Mouse (Mus musculus) kidney, embryonic 16.5 days (tissue): ENCODE results near the gene Tnfrsf14. TPM values are rescaled to one million over a fixed set of nuclear protein-coding genes. Genes with fewer than 3 reads are reported as not detected.

Source experiments
- ATAC-seq: fragments of 200-750 bp; cut with Nextera tagmentation; 2 replicates; pipeline ENCODE4 v1.8.0; 2017; ENCODE audit warnings: moderate TSS enrichment; ENCODE audit not compliant: low FRiP score, low TSS enrichment
- H3K27ac ChIP-seq: fragments of 300-500 bp; sonication (generic); 2 replicates; pipeline ENCODE4 v1.5.1; 2014; ENCODE audit warnings: low read length
- H3K27me3 ChIP-seq: fragments of 300-500 bp; sonication (generic); 2 replicates; pipeline ENCODE4 v1.6.1; 2014; ENCODE audit warnings: low read length, control low read depth, mixed read lengths; ENCODE audit not compliant: insufficient read depth
- H3K36me3 ChIP-seq: fragments of 300-500 bp; sonication (generic); 2 replicates; pipeline ENCODE4 v1.6.1; 2014; ENCODE audit warnings: low read length, control low read depth, mixed read lengths; ENCODE audit not compliant: insufficient read depth
- H3K4me1 ChIP-seq: fragments of 300-500 bp; sonication (generic); 2 replicates; pipeline ENCODE4 v1.6.1; 2014; ENCODE audit warnings: low read length, control low read depth, mixed read lengths; ENCODE audit not compliant: insufficient read depth
- H3K4me2 ChIP-seq: fragments of 300-500 bp; sonication (generic); replicated peaks from 2 replicates; pipeline ENCODE4 v1.6.1; 2014; ENCODE audit warnings: low read depth, low read length
- H3K4me3 ChIP-seq: fragments of 300-500 bp; sonication (generic); 2 replicates; pipeline ENCODE4 v1.5.1; 2014; ENCODE audit warnings: mild to moderate bottlenecking, low read length
- H3K9ac ChIP-seq: fragments of 300-500 bp; sonication (generic); replicated peaks from 2 replicates; pipeline ENCODE4 v1.6.1; 2014; ENCODE audit warnings: low read length
- H3K9me3 ChIP-seq: fragments of 300-500 bp; sonication (generic); 2 replicates; pipeline ENCODE4 v1.6.1; 2016; ENCODE audit warnings: low read length, control low read depth
- WGBS: fragments of 180-500 bp; shearing (Covaris S2); extraction: QIAGEN DNeasy Blood & Tissue Kit; methylation state at CpG from one replicate; pipeline ENCODE4 v1.1.7; 2014; 5-methylcytosine and 5-hydroxymethylcytosine counted together
- polyA plus RNA-seq: library from polyadenylated mRNA; unstranded; fragments of >200 nt; fragmentation: Nextera tagmentation; extraction: Ambion mirVana; gene quantifications from 2 replicates; pipeline ENCODE4 v1.2.1, GENCODE M21; 2015

Tnfrsf14 gene
- polyA plus RNA-seq, 1 experiment from 2014 or later, result 0.74 TPM

DNA sequence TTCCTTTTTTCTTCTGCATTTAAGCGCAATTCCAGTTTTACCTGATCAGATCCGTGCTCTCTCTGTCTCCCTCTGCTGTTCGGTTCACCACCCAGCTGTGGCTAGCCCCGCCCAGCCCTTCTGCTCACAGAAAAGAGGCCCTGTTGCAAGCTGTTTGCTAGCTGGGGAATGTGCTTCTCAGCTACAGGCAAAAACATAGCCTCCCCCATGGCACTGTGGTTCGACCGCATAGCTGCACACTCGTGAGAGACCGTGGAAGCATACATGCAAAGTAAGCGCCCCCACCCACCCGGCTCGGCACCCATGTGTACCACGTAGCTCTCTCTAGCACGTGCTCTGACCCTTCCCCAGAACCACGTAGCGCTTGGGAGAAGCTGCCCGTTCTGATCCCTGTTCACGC lies 20.5 kb downstream of the Tnfrsf14 start:
- peak; percentile 72 for ATAC-seq
- H3K4me2 ChIP-seq, result peak overlapping the region; percentile 32; the same call in 1 of the 2 replicates
- H3K36me3 ChIP-seq, result no peaks in the 10 kb centered on the region
- H3K27ac ChIP-seq, result peak overlapping the region; percentile 53
- H3K27me3 ChIP-seq, result no peaks in the 10 kb centered on the region
- WGBS, result 39% methylated on average over 17 of the region's 17 CpGs
- no peaks in the 10 kb centered on the region for H3K9me3 ChIP-seq
- peak overlapping the region; percentile 46; the same call in 1 of the 2 replicates for H3K9ac ChIP-seq
- H3K4me1 ChIP-seq, result peaks cover 11% of the 10 kb centered on the region
- no peak overlapping the region for H3K4me3 ChIP-seq

DNA sequence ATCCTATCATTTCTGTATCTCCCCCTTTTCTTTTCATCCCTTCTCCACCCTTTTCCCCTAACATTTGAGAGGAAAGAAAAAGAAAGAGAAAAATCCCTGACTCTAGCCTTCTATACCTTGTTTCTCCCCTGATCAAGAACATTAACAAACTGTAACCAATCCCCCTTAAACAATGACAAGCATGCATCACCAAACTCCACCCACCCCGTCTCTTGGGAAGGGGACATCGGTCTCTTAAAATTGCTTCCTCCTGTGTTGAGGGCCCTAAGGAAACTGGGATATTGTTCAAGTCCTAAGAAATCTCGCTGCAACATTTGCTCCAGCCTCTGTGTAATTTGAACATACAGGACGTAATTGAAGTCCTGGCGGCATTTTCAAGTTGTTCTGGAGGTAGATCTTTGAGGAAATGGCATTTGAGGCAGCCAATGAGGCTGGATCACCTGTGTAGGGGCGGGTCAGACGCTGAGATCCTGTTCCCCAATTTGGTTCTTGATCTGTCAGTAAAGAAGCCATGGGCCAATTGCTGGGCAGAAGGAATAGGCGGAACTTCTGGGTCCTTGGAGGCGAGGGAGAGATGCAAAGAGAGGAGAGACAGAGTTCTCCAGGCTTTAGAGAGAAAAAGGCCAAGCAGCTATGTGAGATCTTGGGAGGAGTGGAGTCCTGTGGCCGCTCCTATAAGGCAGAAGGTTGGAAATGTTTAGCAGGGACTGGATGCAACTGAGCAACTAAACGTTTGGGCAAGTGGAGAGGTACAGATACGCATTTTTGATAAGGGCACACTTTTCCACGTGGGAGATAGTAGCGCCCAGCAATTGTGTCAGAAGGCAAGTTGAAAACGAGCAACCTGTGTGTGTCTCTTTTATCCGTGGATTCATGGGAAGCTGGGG lies 23.9 kb downstream of the Tnfrsf14 start:
- peak overlapping the region; percentile 9; the same call in 1 of the 2 replicates for H3K27ac ChIP-seq
- peak; percentile 94 for ATAC-seq
- no peaks in the 10 kb centered on the region for H3K36me3 ChIP-seq
- H3K4me2 ChIP-seq, result peak overlapping the region; percentile 65
- 1% methylated on average over 16 of the region's 16 CpGs for WGBS
- H3K9me3 ChIP-seq, result no peaks in the 10 kb centered on the region
- no peaks in the 10 kb centered on the region for H3K27me3 ChIP-seq
- H3K4me3 ChIP-seq, result peak overlapping the region; percentile 46
- H3K9ac ChIP-seq, result peak overlapping the region; percentile 55
- peaks cover 4% of the 10 kb centered on the region; the same call in 1 of the 2 replicates for H3K4me1 ChIP-seq

DNA sequence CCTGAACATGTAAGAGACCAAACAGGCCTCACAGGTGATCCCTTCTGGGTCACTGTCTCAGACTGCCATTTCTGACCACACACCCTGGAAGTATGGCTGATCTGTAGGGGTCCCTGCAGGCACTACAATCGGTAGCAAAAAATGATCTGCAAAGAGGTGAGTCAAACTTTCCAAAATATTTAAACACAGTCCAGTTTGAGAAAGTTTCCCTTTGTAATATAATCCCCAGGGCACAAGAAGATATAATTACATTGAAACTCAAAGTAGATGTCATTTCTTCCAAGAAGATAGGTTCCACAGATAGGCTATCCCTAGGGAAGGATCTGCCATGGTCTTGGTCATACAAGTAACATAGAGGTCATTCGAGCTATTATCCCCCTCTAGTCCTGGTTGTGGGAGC lies 26.0 kb downstream of the Tnfrsf14 start:
- H3K4me3 ChIP-seq, result no peak overlapping the region
- 82% methylated on average over 2 of the region's 2 CpGs for WGBS
- H3K27ac ChIP-seq, result no peak overlapping the region
- ATAC-seq, result no peak
- no peak overlapping the region for H3K4me2 ChIP-seq
- H3K4me1 ChIP-seq, result peaks cover 11% of the 10 kb centered on the region
- no peaks in the 10 kb centered on the region for H3K36me3 ChIP-seq
- H3K27me3 ChIP-seq, result no peaks in the 10 kb centered on the region
- no peak overlapping the region for H3K9ac ChIP-seq
- H3K9me3 ChIP-seq, result no peaks in the 10 kb centered on the region

DNA sequence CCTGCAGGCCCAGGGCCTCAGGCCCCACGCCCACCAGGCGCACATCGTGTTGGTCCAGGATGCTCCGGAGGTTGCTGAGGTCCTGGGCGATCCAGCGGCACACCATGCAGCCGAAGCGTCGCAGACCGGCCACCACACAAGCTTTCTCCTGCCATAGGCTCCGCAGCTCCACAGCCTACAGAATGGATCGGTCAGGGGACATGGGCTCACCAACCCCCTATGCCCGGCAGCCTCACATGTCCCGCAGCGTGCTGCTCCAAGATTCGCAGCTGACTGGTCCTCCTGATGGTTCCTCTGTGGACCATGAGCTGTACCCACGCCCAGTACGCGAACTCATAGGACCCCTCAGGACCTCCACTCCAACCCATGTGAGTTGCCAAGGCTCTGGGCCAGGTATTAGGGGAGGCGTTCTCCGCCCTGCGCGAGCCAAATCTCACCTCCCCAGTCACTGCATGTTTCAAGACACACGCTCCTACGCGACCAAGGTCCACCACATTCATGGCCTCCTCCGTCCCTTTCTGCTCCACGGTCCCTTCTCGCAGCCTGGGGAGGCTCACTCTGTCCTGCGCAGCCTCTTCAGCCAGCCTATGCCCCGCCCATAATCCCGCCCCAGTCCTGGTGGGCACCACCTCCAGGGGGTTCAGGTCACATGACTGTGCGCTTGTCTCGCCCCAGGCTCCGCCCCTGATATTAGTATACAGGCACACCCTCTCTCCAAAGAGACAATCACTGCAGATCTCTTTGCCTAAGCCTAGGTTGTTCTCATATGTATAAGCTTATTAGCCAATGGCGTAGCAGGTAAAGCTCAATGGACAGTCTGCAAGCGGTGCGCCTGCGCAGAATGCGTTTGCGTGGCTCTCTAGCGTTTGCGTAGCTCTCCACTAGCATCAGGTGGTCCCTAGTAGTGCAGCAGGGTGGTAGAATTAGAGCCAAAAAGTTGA lies 29.6 kb downstream of the Tnfrsf14 start, which contains the start of gene Fam213b:
TSS of gene Fam213b (minus strand) at position 630 of the 941 bp plus-strand sequence.
- peak within 1 kb of the TSS; percentile 60 for H3K4me3 ChIP-seq
- no peaks in the 10 kb centered on the region for H3K36me3 ChIP-seq
- H3K9me3 ChIP-seq, result no peaks in the 10 kb centered on the region
- H3K27ac ChIP-seq, result peak within 1 kb of the TSS; percentile 8; the same call in 1 of the 2 replicates
- H3K4me1 ChIP-seq, result peaks cover 11% of the 10 kb centered on the region
- peak within 1 kb of the TSS; percentile 91 for H3K4me2 ChIP-seq
- 1% methylated on average over 43 of the region's 43 CpGs for WGBS
- H3K27me3 ChIP-seq, result no peaks in the 10 kb centered on the region
- H3K9ac ChIP-seq, result peak within 1 kb of the TSS; percentile 75
- ATAC-seq, result peak; percentile 98

DNA sequence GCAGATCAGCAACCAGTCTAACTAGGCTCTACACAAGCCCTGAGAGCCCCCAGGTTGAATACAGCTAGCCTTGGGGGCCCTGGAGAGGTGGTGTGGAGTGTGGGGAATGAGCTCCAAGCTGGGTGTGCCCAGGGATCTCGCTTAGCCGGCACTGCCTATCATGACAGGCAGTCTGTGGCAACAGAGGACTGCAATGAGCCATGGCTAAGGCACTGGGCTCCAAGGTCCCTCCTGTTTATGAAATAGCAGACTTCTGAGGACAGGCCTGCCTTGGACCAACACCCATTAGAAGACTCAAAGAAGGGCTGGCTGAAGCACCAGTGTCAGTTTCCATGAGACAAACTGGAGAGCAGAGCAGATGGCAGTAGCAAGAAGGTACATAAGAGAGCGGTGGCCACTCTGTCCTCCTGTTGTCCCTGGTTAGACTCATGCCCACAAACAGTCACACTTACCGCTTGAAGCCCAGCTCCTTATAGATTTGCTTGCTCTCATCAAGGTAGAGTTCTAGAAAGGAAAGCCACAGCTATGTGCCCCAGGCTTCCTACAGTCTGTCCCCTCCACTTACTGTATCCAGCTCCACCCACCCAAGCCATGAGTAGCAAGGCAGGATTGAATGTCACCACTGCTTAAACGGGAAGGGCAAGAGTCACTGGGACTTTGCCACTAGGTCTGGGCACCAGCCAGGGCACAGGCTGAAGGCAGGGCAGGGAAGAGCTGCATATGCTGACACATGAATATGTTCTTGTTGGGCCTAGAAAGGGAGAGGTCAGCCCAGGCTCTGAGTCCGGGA lies 30.5 kb downstream of the Tnfrsf14 start:
- no peaks in the 10 kb centered on the region for H3K9me3 ChIP-seq
- no peaks in the 10 kb centered on the region for H3K36me3 ChIP-seq
- 62% methylated on average over 6 of the region's 6 CpGs for WGBS
- no peak for ATAC-seq
- peak overlapping the region; percentile 75 for H3K9ac ChIP-seq
- peak overlapping the region; percentile 91 for H3K4me2 ChIP-seq
- H3K4me1 ChIP-seq, result peaks cover 11% of the 10 kb centered on the region
- H3K27ac ChIP-seq, result no peak overlapping the region
- H3K27me3 ChIP-seq, result no peaks in the 10 kb centered on the region
- H3K4me3 ChIP-seq, result peak overlapping the region; percentile 60

DNA sequence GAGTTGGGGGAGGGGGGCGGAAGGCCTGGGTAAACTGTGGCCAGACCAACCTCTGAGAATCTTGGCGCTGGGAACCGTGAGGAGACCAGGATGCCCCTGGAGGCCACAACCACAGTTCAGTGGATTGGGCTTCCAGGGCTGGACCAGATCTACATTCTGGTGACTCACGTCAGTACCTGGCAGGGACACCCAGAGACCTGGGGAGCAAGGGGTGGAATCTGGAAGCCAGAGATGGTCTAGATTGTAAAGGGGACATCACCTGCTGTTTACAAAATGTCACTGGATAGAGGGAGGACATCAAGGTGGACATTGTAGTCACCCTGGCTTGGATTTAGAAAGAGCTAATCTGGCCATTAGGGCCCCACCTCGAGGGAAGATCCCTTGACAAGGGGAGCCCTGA lies 32.8 kb downstream of the Tnfrsf14 start:
- Histone ChIP-seq H3K27ac (no peak overlapping the region), H3K9me3 (no peaks in the 10 kb centered on the region), H3K9ac (no peak overlapping the region), H3K4me3 (no peak overlapping the region), H3K36me3 (no peaks in the 10 kb centered on the region), H3K4me1 (peaks cover 11% of the 10 kb centered on the region), H3K4me2 (no peak overlapping the region), H3K27me3 (no peaks in the 10 kb centered on the region)
- WGBS, result 80% methylated on average over 5 of the region's 5 CpGs
- ATAC-seq, result no peak

DNA sequence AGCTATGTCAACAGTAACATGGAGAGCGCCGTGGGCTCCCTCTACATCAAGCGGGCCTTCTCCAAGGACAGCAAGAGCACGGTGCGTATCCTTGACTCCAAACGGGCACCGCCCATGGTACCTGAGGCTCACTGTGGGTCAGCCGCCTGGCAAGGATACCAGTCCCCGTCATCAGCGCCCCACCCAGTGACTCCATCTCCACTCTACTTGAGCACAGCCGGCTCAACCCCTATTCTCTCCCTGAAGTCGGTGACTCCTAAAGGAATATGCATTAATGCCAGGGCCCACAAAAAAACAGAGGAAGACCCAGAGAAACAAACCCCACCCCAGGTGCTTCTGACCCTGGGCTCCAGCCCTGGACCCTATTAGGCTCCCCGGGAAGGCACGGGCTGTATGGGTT lies 37.5 kb downstream of the Tnfrsf14 start:
- H3K27me3 ChIP-seq, result no peaks in the 10 kb centered on the region
- 89% methylated on average over 14 of the region's 14 CpGs for WGBS
- H3K4me1 ChIP-seq, result no peaks in the 10 kb centered on the region
- no peaks in the 10 kb centered on the region for H3K9me3 ChIP-seq
- ATAC-seq, result no peak
- no peak overlapping the region for H3K27ac ChIP-seq
- H3K9ac ChIP-seq, result no peak overlapping the region
- no peak overlapping the region for H3K4me2 ChIP-seq
- no peak overlapping the region for H3K4me3 ChIP-seq
- no peaks in the 10 kb centered on the region for H3K36me3 ChIP-seq

DNA sequence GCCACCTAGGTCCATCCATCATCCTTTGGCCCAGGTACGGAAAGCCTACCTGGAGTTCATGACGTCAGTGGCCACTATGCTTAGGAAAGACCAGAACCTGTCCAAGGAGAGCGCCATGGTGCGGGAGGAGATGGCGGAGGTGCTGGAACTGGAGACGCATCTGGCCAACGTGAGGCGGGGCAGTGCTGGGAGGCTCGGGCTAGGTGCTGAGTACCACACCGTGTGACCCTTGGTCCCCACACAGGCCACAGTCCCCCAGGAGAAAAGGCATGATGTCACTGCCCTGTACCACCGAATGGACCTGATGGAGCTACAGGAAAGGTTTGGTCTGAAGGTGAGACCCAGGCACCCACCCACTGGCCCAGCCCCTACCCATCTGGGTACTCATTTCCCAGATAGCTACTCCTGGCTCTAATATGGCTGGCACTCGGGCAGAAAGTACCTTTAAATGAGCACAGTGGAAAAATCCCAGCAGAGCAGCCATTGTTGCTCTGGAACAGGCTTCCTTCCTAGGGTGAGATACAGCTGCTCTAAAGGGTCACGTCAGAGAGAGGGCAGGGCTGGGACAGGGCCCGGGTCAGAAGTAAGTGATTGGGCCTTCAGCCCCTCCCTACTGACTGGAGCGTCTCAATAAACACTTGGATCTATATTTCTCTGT lies 40.6 kb downstream of the Tnfrsf14 start:
- Histone ChIP-seq H3K4me1 (no peaks in the 10 kb centered on the region), H3K4me3 (no peak overlapping the region), H3K27me3 (no peaks in the 10 kb centered on the region), H3K9ac (no peak overlapping the region), H3K36me3 (no peaks in the 10 kb centered on the region), H3K9me3 (no peaks in the 10 kb centered on the region), H3K4me2 (no peak overlapping the region), H3K27ac (no peak overlapping the region)
- ATAC-seq, result no peak
- 76% methylated on average over 15 of the region's 15 CpGs for WGBS
